Mouse (Mus musculus) limb, embryonic 15.5 days (tissue): ENCODE results near the gene Olfr871. TPM values are rescaled to one million over a fixed set of nuclear protein-coding genes. Genes with fewer than 3 reads are reported as not detected.
"Not testable (repeated sequence)": the region's sequence is repeated elsewhere in the genome, so short reads cannot be mapped to it uniquely, and the experiment has no call there.

ENCODE experiments used
- ATAC-seq: fragments of 200-750 bp; cut with Nextera tagmentation; 2 replicates; pipeline ENCODE4 v1.8.0; 2017; ENCODE audit warnings: low read depth, moderate TSS enrichment; ENCODE audit not compliant: insufficient number of reproducible peaks, low FRiP score, low TSS enrichment
- H3K27ac ChIP-seq: fragments of 300-500 bp; sonication (generic); 2 replicates; pipeline ENCODE4 v1.5.1; 2015; ENCODE audit warnings: moderate library complexity, mild to moderate bottlenecking, inconsistent platforms
- H3K27me3 ChIP-seq: fragments of 300-500 bp; sonication (generic); 2 replicates; pipeline ENCODE4 v1.6.1; 2015; ENCODE audit warnings: inconsistent platforms
- H3K36me3 ChIP-seq: fragments of 300-500 bp; sonication (generic); 2 replicates; pipeline ENCODE4 v1.6.1; 2015; ENCODE audit warnings: inconsistent platforms
- H3K4me1 ChIP-seq: fragments of 300-500 bp; sonication (generic); 2 replicates; pipeline ENCODE4 v1.6.1; 2015; ENCODE audit warnings: inconsistent platforms
- H3K4me2 ChIP-seq: fragments of 300-500 bp; sonication (generic); 2 replicates; pipeline ENCODE4 v1.6.1; 2015; ENCODE audit warnings: mild to moderate bottlenecking, inconsistent platforms
- H3K4me3 ChIP-seq: fragments of 300-500 bp; sonication (generic); 2 replicates; pipeline ENCODE4 v1.5.1; 2015; ENCODE audit warnings: mild to moderate bottlenecking, inconsistent platforms
- H3K9ac ChIP-seq: fragments of 300-500 bp; sonication (generic); 2 replicates; pipeline ENCODE4 v1.6.1; 2015; ENCODE audit warnings: inconsistent platforms
- H3K9me3 ChIP-seq: fragments of 300-500 bp; sonication (generic); 2 replicates; pipeline ENCODE4 v1.6.1; 2016; ENCODE audit warnings: inconsistent platforms
- WGBS: fragments of 180-500 bp; shearing (Covaris S2); methylation state at CpG from one replicate; pipeline ENCODE4 v1.1.7; 2015; 5-methylcytosine and 5-hydroxymethylcytosine counted together
- polyA plus RNA-seq: library from polyadenylated mRNA; unstranded; fragments of >200 nt; fragmentation: Nextera tagmentation; extraction: Ambion mirVana; gene quantifications from 2 replicates; pipeline ENCODE4 v1.2.1, GENCODE M21; 2015

Olfr871 gene
- polyA plus RNA-seq, result not detected in 2 replicates

DNA sequence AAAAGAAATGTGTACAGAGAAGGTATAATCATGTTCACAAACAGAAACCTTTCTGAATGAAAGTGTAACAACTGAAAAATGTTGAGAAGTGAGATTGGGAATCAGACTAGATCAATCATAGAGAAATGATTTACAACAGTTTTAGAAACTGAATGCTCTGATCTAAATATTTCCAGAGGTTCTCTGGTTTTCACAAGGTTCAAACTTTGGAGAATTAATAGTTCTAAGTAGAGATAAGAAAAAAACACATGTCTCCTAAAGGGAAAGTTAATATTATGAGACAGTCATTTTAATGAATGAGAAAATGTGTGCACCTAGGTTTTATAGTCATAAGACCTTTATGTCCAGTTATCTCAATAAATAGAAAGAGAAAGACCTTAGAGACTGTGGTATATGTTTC lies at the start of gene Olfr871:
TSS of gene Olfr871 (plus strand) at position 301 of the 400 bp plus-strand sequence.
- Histone ChIP-seq H3K9me3 (no peaks in the 10 kb centered on the region), H3K4me3 (no peak within 1 kb of the TSS), H3K27ac (no peak within 1 kb of the TSS), H3K4me1 (no peaks in the 10 kb centered on the region), H3K9ac (no peak within 1 kb of the TSS), H3K27me3 (no peaks in the 10 kb centered on the region), H3K36me3 (no peaks in the 10 kb centered on the region), H3K4me2 (no peak within 1 kb of the TSS)
- ATAC-seq, result no peak

DNA sequence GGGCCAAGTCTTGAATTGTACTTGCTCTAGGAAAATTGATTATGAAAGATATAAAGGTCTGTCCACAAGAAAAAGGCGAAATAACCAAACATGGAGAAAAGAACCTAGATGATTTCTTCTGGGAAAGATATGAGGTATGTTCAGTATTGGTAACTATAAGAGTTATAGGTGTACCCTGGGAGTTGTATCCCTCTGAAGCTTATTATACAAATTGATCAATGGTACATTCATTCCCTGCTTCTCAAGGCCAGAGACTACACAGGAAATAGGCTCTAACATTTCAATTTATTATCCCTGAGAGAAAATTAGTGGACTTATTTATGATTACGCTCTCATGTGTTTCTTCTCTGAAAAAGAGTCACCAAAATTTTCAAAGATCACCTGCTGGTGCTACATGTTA lies 38.0 kb upstream of the Olfr871 start, which contains the start of gene Olfr870:
TSS of gene Olfr870 (minus strand) at position 101 of the 400 bp plus-strand sequence.
- Histone ChIP-seq H3K4me1 (no peaks in the 10 kb centered on the region), H3K4me2 (no peak within 1 kb of the TSS), H3K27me3 (no peaks in the 10 kb centered on the region), H3K4me3 (no peak within 1 kb of the TSS), H3K9me3 (no peaks in the 10 kb centered on the region), H3K27ac (no peak within 1 kb of the TSS), H3K36me3 (no peaks in the 10 kb centered on the region), H3K9ac (no peak within 1 kb of the TSS)
- no peak for ATAC-seq
- WGBS, result 80% methylated on average over 2 of the region's 2 CpGs

DNA sequence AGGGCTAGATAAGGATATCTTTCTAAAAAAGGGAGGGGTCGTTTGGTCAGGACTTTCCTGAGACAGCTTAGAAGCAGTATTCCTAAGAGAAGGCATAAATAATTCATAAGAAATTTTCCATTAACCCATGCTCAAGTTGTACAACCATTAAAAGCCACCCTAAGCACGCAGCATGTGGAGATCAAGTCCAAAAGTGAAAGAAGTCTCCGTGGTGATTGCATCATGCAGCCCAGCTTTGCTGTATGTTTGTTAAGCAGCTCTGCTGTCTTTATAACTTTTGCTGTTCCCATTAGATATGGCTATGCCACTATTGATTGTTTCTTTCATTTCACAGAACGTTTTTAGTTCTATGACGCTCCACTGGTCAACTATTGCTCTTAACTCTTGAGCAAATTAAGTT lies 32.5 kb upstream of the Olfr871 start:
- no peak overlapping the region for H3K27ac ChIP-seq
- no peaks in the 10 kb centered on the region for H3K27me3 ChIP-seq
- H3K4me3 ChIP-seq, result no peak overlapping the region
- no peak overlapping the region for H3K9ac ChIP-seq
- no peaks in the 10 kb centered on the region for H3K36me3 ChIP-seq
- ATAC-seq, result no peak
- no peaks in the 10 kb centered on the region for H3K4me1 ChIP-seq
- WGBS, result 64% methylated on average over 5 of the region's 5 CpGs
- H3K9me3 ChIP-seq, result no peaks in the 10 kb centered on the region
- H3K4me2 ChIP-seq, result no peak overlapping the region

DNA sequence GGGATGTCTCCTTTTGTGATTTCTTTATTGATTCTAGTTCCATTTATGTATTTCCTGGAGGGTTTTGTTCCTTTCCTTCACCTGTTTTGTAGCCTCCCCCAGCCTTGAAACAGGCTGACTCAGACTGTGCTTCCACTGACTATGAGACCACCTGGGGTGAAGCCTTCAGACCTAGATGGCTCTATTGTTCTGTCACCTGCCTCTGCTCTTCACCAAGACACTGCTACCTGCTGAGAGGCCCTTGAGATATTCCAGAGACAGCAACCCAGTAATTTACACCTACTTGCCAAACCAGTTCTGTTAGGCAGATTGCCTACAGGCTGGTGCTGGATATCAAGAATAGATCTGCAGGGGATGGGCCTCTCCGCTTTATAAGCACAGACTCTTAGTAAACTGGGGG lies 9.9 kb upstream of the Olfr871 start:
- Histone ChIP-seq H3K9me3 (no peaks in the 10 kb centered on the region), H3K4me1 (no peaks in the 10 kb centered on the region), H3K4me3 (no peak overlapping the region), H3K27ac (no peak overlapping the region), H3K9ac (no peak overlapping the region), H3K27me3 (no peaks in the 10 kb centered on the region), H3K36me3 (no peaks in the 10 kb centered on the region), H3K4me2 (no peak overlapping the region)
- 50% methylated on average over 1 of the region's 1 CpGs for WGBS
- ATAC-seq, result no peak

DNA sequence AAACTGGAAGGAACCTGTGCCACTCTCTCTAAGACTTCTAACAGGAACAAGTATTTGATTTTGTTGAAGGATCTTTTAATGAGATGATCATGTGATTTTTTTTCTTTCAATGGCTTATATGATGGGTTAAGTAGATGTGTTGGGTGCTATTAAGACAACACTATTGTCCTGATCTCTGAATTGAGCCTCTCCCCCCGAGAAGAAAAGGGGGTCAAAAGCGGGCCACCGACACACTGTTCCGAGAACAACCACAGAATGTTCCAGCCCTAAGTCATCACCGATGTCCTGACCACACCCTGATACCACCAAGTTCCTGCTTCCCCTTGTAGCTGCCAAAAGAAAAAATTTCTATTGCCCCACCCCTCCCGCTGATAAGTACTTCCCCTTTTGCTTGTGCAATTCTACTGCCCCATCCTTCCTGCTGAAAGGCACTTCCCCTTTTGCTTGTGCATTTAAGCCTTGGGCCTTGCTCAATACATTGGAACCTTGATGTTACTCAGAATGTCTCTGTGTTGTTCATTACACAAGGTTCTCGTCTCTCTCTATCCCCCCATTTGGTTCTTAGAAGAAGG lies 8.5 kb upstream of the Olfr871 start:
- H3K9ac ChIP-seq, H3K27me3 ChIP-seq, ATAC-seq, H3K36me3 ChIP-seq, H3K9me3 ChIP-seq, H3K27ac ChIP-seq, H3K4me2 ChIP-seq, H3K4me3 ChIP-seq, H3K4me1 ChIP-seq: not testable (repeated sequence)
- 85% methylated on average over 7 of the region's 7 CpGs for WGBS

DNA sequence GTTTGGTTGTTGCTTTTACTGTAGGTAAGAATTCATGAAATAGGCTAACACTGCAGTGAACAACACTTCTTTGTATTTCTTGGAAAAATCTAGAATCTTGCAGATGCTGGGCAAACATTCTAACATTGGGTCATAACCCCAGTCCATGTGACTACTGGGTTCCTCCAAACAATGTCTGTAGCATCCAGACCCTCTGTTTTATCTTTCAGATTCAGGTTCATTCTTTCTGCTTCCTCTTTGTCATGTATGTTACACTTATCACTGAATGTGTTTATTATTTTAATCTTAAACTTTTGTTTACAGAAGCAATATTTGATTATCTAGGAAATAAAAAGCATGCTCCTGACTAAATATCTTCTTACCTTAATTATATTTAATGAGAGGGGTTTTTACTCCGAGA lies 1.2 kb upstream of the Olfr871 start:
- Histone ChIP-seq H3K4me1 (no peaks in the 10 kb centered on the region), H3K9me3 (no peaks in the 10 kb centered on the region), H3K36me3 (no peaks in the 10 kb centered on the region), H3K27ac (no peak overlapping the region), H3K4me3 (no peak overlapping the region), H3K4me2 (no peak overlapping the region), H3K9ac (no peak overlapping the region), H3K27me3 (no peaks in the 10 kb centered on the region)
- 52% methylated on average over 1 of the region's 1 CpGs for WGBS
- ATAC-seq, result no peak

DNA sequence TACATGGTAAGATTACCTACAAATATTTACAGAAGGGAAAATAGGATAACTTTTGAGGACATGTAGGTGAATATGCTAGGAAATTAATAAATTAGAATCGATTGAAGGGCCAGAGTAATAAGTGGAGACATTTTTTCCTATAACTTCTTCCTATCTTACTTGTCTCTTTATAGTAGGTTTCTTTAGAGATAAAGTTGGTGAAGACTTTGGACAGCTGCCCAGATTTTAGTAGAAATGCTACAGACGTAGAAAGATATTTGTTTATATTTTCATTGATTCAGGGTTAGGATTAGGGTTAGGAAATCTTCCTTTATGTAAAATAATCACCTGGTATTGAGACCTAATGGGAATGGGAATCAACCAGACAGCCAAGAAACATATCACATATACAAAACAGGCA lies 530 bp upstream of the Olfr871 start:
- Histone ChIP-seq H3K36me3 (no peaks in the 10 kb centered on the region), H3K9me3 (no peaks in the 10 kb centered on the region), H3K4me1 (no peaks in the 10 kb centered on the region), H3K4me3 (no peak overlapping the region), H3K27me3 (no peaks in the 10 kb centered on the region), H3K4me2 (no peak overlapping the region), H3K9ac (no peak overlapping the region), H3K27ac (no peak overlapping the region)
- 62% methylated on average over 2 of the region's 2 CpGs for WGBS
- no peak for ATAC-seq

DNA sequence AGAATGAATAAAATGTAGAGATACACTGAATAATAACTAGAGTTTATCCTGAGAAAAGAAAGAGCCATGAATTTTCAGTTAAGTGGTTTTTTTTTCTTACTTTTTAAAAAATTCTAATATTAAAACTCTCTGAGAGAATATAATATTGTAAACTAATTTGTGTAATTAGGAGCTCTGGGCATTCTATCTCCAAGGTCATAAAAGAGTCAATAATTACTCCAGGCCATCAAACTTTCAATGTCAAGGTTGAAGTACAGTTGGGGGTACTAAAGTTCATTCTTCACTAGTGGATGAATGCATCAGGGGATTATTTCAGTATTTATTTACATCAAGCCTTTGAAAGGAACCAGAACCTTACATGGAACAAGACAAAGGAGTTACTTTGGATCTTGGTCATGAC lies 24.8 kb downstream of the Olfr871 start, which contains the start of gene Olfr872:
TSS of gene Olfr872 (plus strand) at position 301 of the 400 bp plus-strand sequence.
- no peak within 1 kb of the TSS for H3K4me3 ChIP-seq
- ATAC-seq, result no peak
- H3K27me3 ChIP-seq, result no peaks in the 10 kb centered on the region
- no peaks in the 10 kb centered on the region for H3K36me3 ChIP-seq
- no peaks in the 10 kb centered on the region for H3K4me1 ChIP-seq
- H3K27ac ChIP-seq, result no peak within 1 kb of the TSS
- no peaks in the 10 kb centered on the region for H3K9me3 ChIP-seq
- no peak within 1 kb of the TSS for H3K9ac ChIP-seq
- H3K4me2 ChIP-seq, result no peak within 1 kb of the TSS

DNA sequence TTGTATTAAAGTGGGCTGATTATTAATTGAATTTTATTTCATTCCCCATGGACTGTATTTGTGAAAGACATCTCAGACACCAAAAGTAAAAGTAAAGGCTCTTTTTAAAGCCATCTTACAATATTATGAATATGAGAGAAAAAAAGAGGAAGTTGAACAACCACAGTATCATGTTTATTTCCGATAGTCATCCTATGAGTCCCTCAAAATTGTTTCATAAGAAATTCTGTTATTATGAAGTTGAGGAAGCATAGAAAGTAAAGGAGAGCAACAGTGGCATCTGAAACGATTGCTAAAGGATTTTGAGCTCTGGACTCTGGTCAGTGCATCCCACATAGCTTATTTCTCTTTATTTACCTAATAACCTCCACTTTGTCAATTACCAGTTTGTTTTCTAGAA lies 25.4 kb downstream of the Olfr871 start:
- Histone ChIP-seq H3K4me2 (no peak overlapping the region), H3K9ac (no peak overlapping the region)
- no peak for ATAC-seq

More for the DNA sequence above, 25.4 kb downstream of the Olfr871 start:
- Histone ChIP-seq H3K4me1 (no peaks in the 10 kb centered on the region), H3K4me3 (no peak overlapping the region), H3K27ac (no peak overlapping the region), H3K36me3 (no peaks in the 10 kb centered on the region), H3K9me3 (no peaks in the 10 kb centered on the region), H3K27me3 (no peaks in the 10 kb centered on the region)
- WGBS, result 66% methylated on average over 2 of the region's 2 CpGs

Other genes starting within 250 kb of the Olfr871 start
- gene Olfr866, start 184.2 kb upstream of the Olfr871 start, polyA plus RNA-seq, result not detected in 2 replicates
- gene Olfr867, start 154.6 kb upstream of the Olfr871 start, polyA plus RNA-seq, result not detected in 2 replicates
- gene Olfr868, start 113.6 kb upstream of the Olfr871 start, polyA plus RNA-seq, result not detected in 2 replicates
- not detected in 2 replicates for gene Olfr869, start 83.2 kb upstream of the Olfr871 start, polyA plus RNA-seq
- gene Olfr870, start 38.1 kb upstream of the Olfr871 start, polyA plus RNA-seq, result not detected in 2 replicates
- not detected in 2 replicates for gene Olfr872, start 24.9 kb downstream of the Olfr871 start, polyA plus RNA-seq
- not detected in 2 replicates for gene Olfr39, start 70.1 kb downstream of the Olfr871 start, polyA plus RNA-seq
- not detected in 2 replicates for gene Olfr873, start 86.3 kb downstream of the Olfr871 start, polyA plus RNA-seq
- not detected in 2 replicates for gene Olfr18, start 123.9 kb downstream of the Olfr871 start, polyA plus RNA-seq
- gene Zfp560, start 173.0 kb downstream of the Olfr871 start, polyA plus RNA-seq, result 26.2 and 31.8 TPM in 2 replicates
- 14.8 and 17.3 TPM in 2 replicates for gene Zfp26, start 248.0 kb downstream of the Olfr871 start, polyA plus RNA-seq